Mouse (Mus musculus) ES-E14 (cell line): ENCODE data around the gene Spred2. TPM values are rescaled to one million over a fixed set of nuclear protein-coding genes. Genes with fewer than 3 reads are reported as not detected.

Source experiments
- DNase-seq: peaks from one replicate; pipeline ENCODE4 v3.0.0-alpha.2; 2013; ENCODE audit warnings: low read depth, low spot score
- H3K27ac ChIP-seq: 2 replicates; pipeline ENCODE4 v1.5.1; 2012; ENCODE audit warnings: low read depth, mild to moderate bottlenecking, low read length, moderate library complexity, mixed read lengths; ENCODE audit not compliant: poor library complexity, insufficient read depth, severe bottlenecking
- H3K36me3 ChIP-seq: 2 replicates; pipeline ENCODE4 v1.6.1; 2012; ENCODE audit warnings: mild to moderate bottlenecking, low read length, moderate library complexity, mixed read lengths; ENCODE audit not compliant: control insufficient read depth, poor library complexity, insufficient read depth, severe bottlenecking
- H3K4me1 ChIP-seq, 2 experiments: fragments of 150-350 bp in 1 of 2; sonication (generic) in 1 of 2; 2 replicates each; pipeline ENCODE4 v1.6.1; 2012; ENCODE audit warnings: low read length in 2 of 2, mild to moderate bottlenecking in 1 of 2, mixed read lengths in 1 of 2; ENCODE audit not compliant: control insufficient read depth in 2 of 2, insufficient read depth in 2 of 2, poor library complexity in 1 of 2
- H3K4me3 ChIP-seq, 2 experiments: fragments of 150-350 bp in 1 of 2; sonication (generic) in 1 of 2; 2 replicates each; pipeline ENCODE4 v1.5.1; 2012; ENCODE audit warnings: low read length in 2 of 2, low read depth in 1 of 2, mild to moderate bottlenecking in 1 of 2, mixed read lengths in 1 of 2; ENCODE audit not compliant: insufficient read depth in 1 of 2, poor library complexity in 1 of 2, severe bottlenecking in 1 of 2
- H3K9ac ChIP-seq: 2 replicates; pipeline ENCODE4 v1.6.1; 2012; ENCODE audit warnings: low read depth, mild to moderate bottlenecking, low read length, mixed read lengths; ENCODE audit not compliant: poor library complexity, insufficient read depth, severe bottlenecking
- H3K9me3 ChIP-seq: fragments of 150-350 bp; sonication (generic); 2 replicates; pipeline ENCODE4 v1.6.1; 2012; ENCODE audit warnings: low read depth, mild to moderate bottlenecking, low read length; ENCODE audit not compliant: control insufficient read depth, insufficient read depth
- CHD2 ChIP-seq: IDR thresholded peaks from 2 replicates; pipeline ENCODE4 v1.6.1; 2014; ENCODE audit warnings: mild to moderate bottlenecking, low read depth, low read length, inconsistent platforms
- HCFC1 ChIP-seq: IDR thresholded peaks from 2 replicates; pipeline ENCODE4 v1.6.1; 2012; ENCODE audit warnings: low read length, inconsistent platforms, borderline replicate concordance; ENCODE audit not compliant: insufficient read depth
- MAFK ChIP-seq: IDR thresholded peaks from 2 replicates; pipeline ENCODE4 v1.6.1; 2014; ENCODE audit warnings: mild to moderate bottlenecking, low read depth, low read length, inconsistent platforms; ENCODE audit not compliant: insufficient read depth
- ZC3H11A ChIP-seq: IDR thresholded peaks from 2 replicates; pipeline ENCODE4 v1.6.1; 2012; ENCODE audit warnings: low read depth, mild to moderate bottlenecking, inconsistent platforms, low read length, borderline replicate concordance
- ZNF384 ChIP-seq: IDR thresholded peaks from 2 replicates; pipeline ENCODE4 v1.6.1; 2012; ENCODE audit warnings: low read depth, low read length, inconsistent platforms
- in situ Hi-C, 2 experiments: fragments of 600-800 bp; cut with MboI; formaldehyde crosslinking; loops; one replicate each; pipeline ENCODE4 v1.15.1; 2025; ENCODE audit warnings: low sequenced_read_pairs in 2 of 2, inconsistent platforms in 1 of 2; ENCODE audit not compliant: unreplicated experiment in 2 of 2
- total RNA-seq: library from RNA; depleted of rRNA; stranded (reverse); fragments of 300-350 nt; gene quantifications from 2 replicates; pipeline ENCODE4 v1.2.3, GENCODE M21; 2012; rRNA removed

The Spred2 gene
- total RNA-seq, 1 experiment = 19.4 TPM

DNA sequence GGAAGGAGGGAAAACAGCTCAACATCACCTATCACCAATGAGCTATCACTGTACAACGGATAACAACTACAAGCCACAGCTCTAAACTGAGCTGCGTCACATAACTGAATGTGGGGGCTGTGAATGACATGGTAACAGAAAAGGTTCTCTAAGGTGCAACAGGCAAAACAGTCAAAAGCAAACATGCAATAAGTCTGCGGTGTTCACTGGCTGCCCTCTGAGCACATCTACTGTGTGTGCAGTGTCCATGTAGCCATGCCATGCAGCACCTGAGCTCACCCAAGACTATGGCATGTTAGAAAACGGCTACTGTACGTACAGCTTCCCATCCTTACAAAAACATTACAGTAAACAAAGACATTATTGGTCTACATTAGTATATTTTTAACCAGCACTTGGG is 148.7 kb downstream of the Spred2 start:
- H3K27ac ChIP-seq = no peak overlapping the region
- H3K36me3 ChIP-seq = peaks cover 28% of the 10 kb centered on the region
- H3K4me1 ChIP-seq = no peaks in the 10 kb centered on the region
- no peak for DNase-seq
- TF ChIP-seq ZNF384 (no peak), ZC3H11A (no peak), HCFC1 (no peak), CHD2 (no peak), MAFK (no peak)
- in situ Hi-C loops = no loop called here
- no peak overlapping the region for H3K9ac ChIP-seq
- no peaks in the 10 kb centered on the region for H3K9me3 ChIP-seq
- H3K4me3 ChIP-seq = no peak overlapping the region

Other genes with a start within 250 kb of the Spred2 start
- gene Actr2, start 188.5 kb downstream of the Spred2 start, total RNA-seq = 70.3 and 107 TPM in 2 replicates